Mouse (Mus musculus) lung, embryonic 16.5 days (tissue): Measurements from ENCODE around the gene Haus2. TPM values are rescaled to one million over a fixed set of nuclear protein-coding genes. Genes with fewer than 3 reads are reported as not detected.

Experiments
- ATAC-seq: fragments of 200-750 bp; cut with Nextera tagmentation; 2 replicates; pipeline ENCODE4 v1.8.0; 2017; ENCODE audit warnings: low read depth, mild to moderate bottlenecking, moderate library complexity
- H3K27ac ChIP-seq: fragments of 300-500 bp; sonication (generic); 2 replicates; pipeline ENCODE4 v1.5.1; 2014; ENCODE audit warnings: mild to moderate bottlenecking, control low read depth, low read length
- H3K27me3 ChIP-seq: fragments of 300-500 bp; sonication (generic); 2 replicates; pipeline ENCODE4 v1.6.1; 2014; ENCODE audit warnings: low read depth, low read length, mixed read lengths; ENCODE audit not compliant: control insufficient read depth, insufficient read depth
- H3K36me3 ChIP-seq: fragments of 300-500 bp; sonication (generic); 2 replicates; pipeline ENCODE4 v1.6.1; 2014; ENCODE audit warnings: low read length; ENCODE audit not compliant: control insufficient read depth, insufficient read depth
- H3K4me1 ChIP-seq: fragments of 300-500 bp; sonication (generic); replicated peaks from 2 replicates; pipeline ENCODE4 v1.6.1; 2014; ENCODE audit warnings: low read length, mixed read lengths; ENCODE audit not compliant: control insufficient read depth, insufficient read depth
- H3K4me2 ChIP-seq: fragments of 300-500 bp; sonication (generic); 2 replicates; pipeline ENCODE4 v1.6.1; 2014; ENCODE audit warnings: low read depth, low read length, control low read depth
- H3K4me3 ChIP-seq: fragments of 300-500 bp; sonication (generic); 2 replicates; pipeline ENCODE4 v1.5.1; 2014; ENCODE audit warnings: mild to moderate bottlenecking, low read length, control low read depth
- H3K9ac ChIP-seq: fragments of 300-500 bp; sonication (generic); 2 replicates; pipeline ENCODE4 v1.6.1; 2014; ENCODE audit warnings: low read length, control low read depth
- H3K9me3 ChIP-seq: fragments of 300-500 bp; sonication (generic); 2 replicates; pipeline ENCODE4 v1.6.1; 2016; ENCODE audit warnings: low read length; ENCODE audit not compliant: control insufficient read depth
- WGBS: fragments of 180-500 bp; shearing (Covaris S2); extraction: QIAGEN DNeasy Blood & Tissue Kit; methylation state at CpG from one replicate; pipeline ENCODE4 v1.1.7; 2014; 5-methylcytosine and 5-hydroxymethylcytosine counted together
- polyA plus RNA-seq: library from polyadenylated mRNA; unstranded; fragments of >200 nt; fragmentation: Nextera tagmentation; extraction: Ambion mirVana; gene quantifications from 2 replicates; pipeline ENCODE4 v1.2.1, GENCODE M21; 2015

Gene Haus2
- polyA plus RNA-seq, 1 experiment from 2014 or later: 23.1 TPM

GRCm38 (mm10) chr2:120631521-120631920 is 22.3 kb downstream of the Haus2 start:
- H3K4me1 ChIP-seq: no peaks in the 10 kb centered on the region; the same call in 1 of the 2 replicates
- peak overlapping the region; percentile 10; the same call in 1 of the 2 replicates for H3K27ac ChIP-seq
- H3K36me3 ChIP-seq: peaks cover 20% of the 10 kb centered on the region
- WGBS: 60% methylated on average over 2 of the region's 2 CpGs
- no peak overlapping the region for H3K9ac ChIP-seq
- H3K27me3 ChIP-seq: no peaks in the 10 kb centered on the region
- H3K4me3 ChIP-seq: no peak overlapping the region
- ATAC-seq: no peak
- H3K9me3 ChIP-seq: no peaks in the 10 kb centered on the region
- H3K4me2 ChIP-seq: no peak overlapping the region

GRCm38 (mm10) chr2:120631957-120632356 is 22.8 kb downstream of the Haus2 start:
- Histone ChIP-seq H3K36me3 (peaks cover 20% of the 10 kb centered on the region), H3K27me3 (no peaks in the 10 kb centered on the region), H3K4me1 (no peaks in the 10 kb centered on the region; the same call in 1 of the 2 replicates), H3K4me2 (no peak overlapping the region), H3K9ac (no peak overlapping the region), H3K4me3 (no peak overlapping the region), H3K27ac (peak overlapping the region; percentile 10; the same call in 1 of the 2 replicates), H3K9me3 (no peaks in the 10 kb centered on the region)
- 48% methylated on average over 4 of the region's 4 CpGs for WGBS
- no peak for ATAC-seq

GRCm38 (mm10) chr2:120640835-120641234 is 31.7 kb downstream of the Haus2 start:
- H3K4me3 ChIP-seq: no peak overlapping the region
- peaks cover 10% of the 10 kb centered on the region for H3K36me3 ChIP-seq
- H3K9ac ChIP-seq: no peak overlapping the region
- H3K4me2 ChIP-seq: no peak overlapping the region
- H3K27me3 ChIP-seq: no peaks in the 10 kb centered on the region
- ATAC-seq: no peak
- WGBS: 82% methylated on average over 8 of the region's 8 CpGs
- H3K4me1 ChIP-seq: peaks cover 7% of the 10 kb centered on the region
- H3K27ac ChIP-seq: no peak overlapping the region
- H3K9me3 ChIP-seq: no peaks in the 10 kb centered on the region

GRCm38 (mm10) chr2:120643836-120644235 is 34.7 kb downstream of the Haus2 start:
- H3K27ac ChIP-seq: peak overlapping the region; percentile 89
- 39% methylated on average over 7 of the region's 7 CpGs for WGBS
- peaks cover 10% of the 10 kb centered on the region for H3K36me3 ChIP-seq
- no peak overlapping the region for H3K4me2 ChIP-seq
- peak; percentile 98 for ATAC-seq
- H3K27me3 ChIP-seq: no peaks in the 10 kb centered on the region
- peaks cover 7% of the 10 kb centered on the region for H3K4me1 ChIP-seq
- no peak overlapping the region for H3K9ac ChIP-seq
- no peak overlapping the region for H3K4me3 ChIP-seq
- no peaks in the 10 kb centered on the region for H3K9me3 ChIP-seq

- WGBS: 47% methylated on average over 4 of the region's 4 CpGs
- H3K9me3 ChIP-seq: no peaks in the 10 kb centered on the region
- no peaks in the 10 kb centered on the region for H3K27me3 ChIP-seq
- no peaks in the 10 kb centered on the region for H3K36me3 ChIP-seq
- ATAC-seq: peak; percentile 82
- H3K4me3 ChIP-seq: no peak overlapping the region
- H3K4me1 ChIP-seq: peaks cover 10% of the 10 kb centered on the region
- no peak overlapping the region for H3K9ac ChIP-seq
- H3K4me2 ChIP-seq: no peak overlapping the region
- peak overlapping the region; percentile 73 for H3K27ac ChIP-seq
Measured at GRCm38 (mm10) chr2:120646777-120647176, 37.6 kb downstream of the Haus2 start.

GRCm38 (mm10) chr2:120652256-120652924 is 43.2 kb downstream of the Haus2 start:
- WGBS: 58% methylated on average over 7 of the region's 7 CpGs
- 0 out of 2 replicates have a peak overlapping the region, but pooled peaks have one; percentile 5 for H3K9ac ChIP-seq
- peak; percentile 81 for ATAC-seq
- no peaks in the 10 kb centered on the region for H3K27me3 ChIP-seq
- no peak overlapping the region for H3K4me2 ChIP-seq
- H3K4me3 ChIP-seq: no peak overlapping the region
- no peaks in the 10 kb centered on the region for H3K9me3 ChIP-seq
- peaks cover 12% of the 10 kb centered on the region for H3K4me1 ChIP-seq
- no peaks in the 10 kb centered on the region for H3K36me3 ChIP-seq
- H3K27ac ChIP-seq: peak overlapping the region; percentile 81

GRCm38 (mm10) chr2:120652925-120653284 is 43.7 kb downstream of the Haus2 start:
- Histone ChIP-seq H3K9me3 (no peaks in the 10 kb centered on the region), H3K27ac (peak overlapping the region; percentile 81), H3K4me2 (no peak overlapping the region), H3K4me3 (no peak overlapping the region), H3K27me3 (no peaks in the 10 kb centered on the region), H3K36me3 (no peaks in the 10 kb centered on the region), H3K9ac (0 out of 2 replicates have a peak overlapping the region, but pooled peaks have one; percentile 5), H3K4me1 (peaks cover 12% of the 10 kb centered on the region)
- ATAC-seq: peak; percentile 67; the same call in 1 of the 2 replicates
- WGBS: 56% methylated on average over 7 of the region's 7 CpGs

- WGBS: 80% methylated on average over 2 of the region's 2 CpGs
- H3K4me1 ChIP-seq: peaks cover 12% of the 10 kb centered on the region
- no peaks in the 10 kb centered on the region for H3K9me3 ChIP-seq
- H3K4me2 ChIP-seq: no peak overlapping the region
- ATAC-seq: no peak
- no peak overlapping the region for H3K9ac ChIP-seq
- no peak overlapping the region for H3K27ac ChIP-seq
- H3K27me3 ChIP-seq: no peaks in the 10 kb centered on the region
- H3K36me3 ChIP-seq: no peaks in the 10 kb centered on the region
- H3K4me3 ChIP-seq: no peak overlapping the region
Measured at GRCm38 (mm10) chr2:120654693-120655092, 45.5 kb downstream of the Haus2 start.

- Histone ChIP-seq H3K27ac (no peak overlapping the region), H3K27me3 (no peaks in the 10 kb centered on the region), H3K9me3 (no peaks in the 10 kb centered on the region), H3K36me3 (no peaks in the 10 kb centered on the region), H3K4me2 (no peak overlapping the region), H3K9ac (no peak overlapping the region), H3K4me3 (no peak overlapping the region), H3K4me1 (peaks cover 22% of the 10 kb centered on the region)
- 83% methylated on average over 5 of the region's 5 CpGs for WGBS
- ATAC-seq: no peak
Measured at GRCm38 (mm10) chr2:120655905-120656304, 46.7 kb downstream of the Haus2 start.
